Mouse (Mus musculus) G1E (cell line): ENCODE measurements around the gene Sult1a1. TPM values are rescaled to one million over a fixed set of nuclear protein-coding genes. Genes with fewer than 3 reads are reported as not detected.
"Not testable (repeated sequence)": the region's sequence is repeated elsewhere in the genome, so short reads cannot be mapped to it uniquely, and the experiment has no call there.

ENCODE experiments used
- ATAC-seq: 2 replicates; pipeline ENCODE4 v1.8.0; 2016; ENCODE audit warnings: mild to moderate bottlenecking; ENCODE audit not compliant: insufficient number of reproducible peaks, poor library complexity, low FRiP score, severe bottlenecking; ENCODE audit errors: extremely low read depth
- DNase-seq: peaks from one replicate; pipeline ENCODE4 v3.0.0; 2012; ENCODE audit warnings: low spot score
- H3K27me3 ChIP-seq: 2 replicates; pipeline ENCODE4 v1.6.1; 2012; ENCODE audit warnings: mild to moderate bottlenecking, low read length, inconsistent platforms; ENCODE audit not compliant: insufficient read depth
- H3K36me3 ChIP-seq: replicated peaks from 2 replicates; pipeline ENCODE3; 2012; ENCODE audit warnings: mild to moderate bottlenecking, inconsistent platforms
- H3K4me1 ChIP-seq: 2 replicates; pipeline ENCODE4 v1.6.1; 2012; ENCODE audit warnings: low read depth, low read length, inconsistent platforms, mixed read lengths; ENCODE audit not compliant: insufficient read depth
- H3K4me3 ChIP-seq: 2 replicates; pipeline ENCODE4 v1.5.1; 2012; ENCODE audit warnings: low read depth, mild to moderate bottlenecking, inconsistent platforms, low read length, moderate library complexity, mixed read lengths
- H3K9me3 ChIP-seq: replicated peaks from 2 replicates; pipeline ENCODE4 v1.6.1; 2012; ENCODE audit warnings: inconsistent platforms
- CTCF ChIP-seq: IDR thresholded peaks from 2 replicates; pipeline ENCODE4 v1.5.1; 2012; ENCODE audit warnings: low read depth, low read length, inconsistent platforms, mixed read lengths
- GATA1 ChIP-seq: IDR thresholded peaks from 2 replicates; pipeline ENCODE4 v1.6.1; 2012; ENCODE audit warnings: borderline replicate concordance, low read length, inconsistent platforms, mixed read lengths
- GATA2 ChIP-seq: IDR thresholded peaks from 2 replicates; pipeline ENCODE4 v1.6.1; 2012; ENCODE audit warnings: low read depth, low read length, inconsistent platforms, borderline replicate concordance
- POLR2AphosphoS5 ChIP-seq: IDR thresholded peaks from 2 replicates; pipeline ENCODE4 v1.6.1; 2012; ENCODE audit warnings: low read depth, low read length, inconsistent platforms; ENCODE audit not compliant: insufficient replicate concordance
- TAL1 ChIP-seq: conservative IDR thresholded peaks from 2 replicates; pipeline ENCODE4 v1.6.1; 2012; ENCODE audit warnings: low read depth, low read length, inconsistent platforms, mixed read lengths
- polyA plus RNA-seq: library from polyadenylated mRNA; stranded (reverse); fragments of >175 nt; gene quantifications from 2 replicates; pipeline ENCODE4 v1.2.3, GENCODE M21; 2012
- total RNA-seq, 2 experiments: library from RNA; stranded (forward) in 1 of 2; stranded (reverse) in 1 of 2; fragments of 200-1000 nt in 1 of 2; fragments of >200 nt in 1 of 2; fragmentation: Nextera tagmentation in 1 of 2; gene quantifications; 2 replicates each; pipeline ENCODE4 v1.2.3; 2014 to 2017

The Sult1a1 gene
- total and polyA plus RNA-seq, 3 experiments: 0.33 TPM; not detected in 2

- Histone ChIP-seq H3K4me3 (no peak overlapping the region), H3K36me3 (peaks cover 73% of the 10 kb centered on the region), H3K27me3 (no peaks in the 10 kb centered on the region), H3K9me3 (no peaks in the 10 kb centered on the region), H3K4me1 (peaks cover 21% of the 10 kb centered on the region)
- TF ChIP-seq GATA1: no peak
- no peak for TF ChIP-seq POLR2AphosphoS5
- no peak for TF ChIP-seq GATA2
- TF ChIP-seq TAL1: no peak
- no peak for TF ChIP-seq CTCF
- ATAC-seq (no peak), DNase-seq (no peak)
These were observed 12.8 kb upstream of the Sult1a1 start for GRCm38 (mm10) chr7:126689021-126689420.

GRCm38 (mm10) chr7:126688156-126688555 is 11.9 kb upstream of the Sult1a1 start:
- Histone ChIP-seq H3K4me1 (peaks cover 13% of the 10 kb centered on the region), H3K36me3 (peaks cover 77% of the 10 kb centered on the region)
- ATAC-seq, H3K27me3 ChIP-seq, H3K4me3 ChIP-seq, H3K9me3 ChIP-seq, DNase-seq: not testable (repeated sequence)

GRCm38 (mm10) chr7:126681221-126681620 is 5.0 kb upstream of the Sult1a1 start:
- peaks cover 76% of the 10 kb centered on the region for H3K36me3 ChIP-seq
- DNase-seq: no peak

DNA sequence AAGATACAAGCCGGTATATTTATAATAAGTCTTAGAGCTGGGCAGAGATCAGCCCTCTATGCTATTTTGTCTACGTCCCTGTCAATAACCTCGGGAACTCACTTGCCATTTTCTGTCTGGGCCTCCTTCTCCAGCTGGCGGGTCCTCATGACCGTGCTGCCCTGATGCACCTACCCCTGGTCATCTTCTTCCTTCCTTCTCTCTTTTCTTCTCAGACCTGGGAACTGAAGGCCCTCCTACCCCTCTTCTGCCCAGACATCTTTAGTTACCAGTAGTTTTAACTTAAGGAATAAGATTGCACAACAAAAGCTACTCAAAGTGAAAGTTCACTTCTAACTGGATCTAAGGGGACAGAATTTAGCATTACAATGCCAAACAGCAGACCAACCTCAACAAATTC is 3.5 kb upstream of the Sult1a1 start:
- TF ChIP-seq GATA2 (no peak), GATA1 (no peak), POLR2AphosphoS5 (no peak), TAL1 (no peak), CTCF (no peak)
- Histone ChIP-seq H3K4me3 (no peak overlapping the region), H3K4me1 (peaks cover 6% of the 10 kb centered on the region; the same call in 1 of the 2 replicates), H3K36me3 (peaks cover 83% of the 10 kb centered on the region), H3K27me3 (no peaks in the 10 kb centered on the region), H3K9me3 (no peaks in the 10 kb centered on the region)
- DNase-seq: no peak
- ATAC-seq: no peak

More at GRCm38 (mm10) chr7:126681221-126681620, 5.0 kb upstream of the Sult1a1 start:
- peaks cover 2% of the 10 kb centered on the region; the same call in 1 of the 2 replicates for H3K4me1 ChIP-seq
- no peak overlapping the region for H3K4me3 ChIP-seq
- H3K27me3 ChIP-seq: no peaks in the 10 kb centered on the region
- no peaks in the 10 kb centered on the region for H3K9me3 ChIP-seq
- ATAC-seq: no peak
- no peak for TF ChIP-seq GATA2
- no peak for TF ChIP-seq GATA1
- TF ChIP-seq TAL1: no peak
- TF ChIP-seq CTCF: no peak

GRCm38 (mm10) chr7:126678545-126679341 is 2.5 kb upstream of the Sult1a1 start:
- no peaks in the 10 kb centered on the region for H3K9me3 ChIP-seq
- H3K27me3 ChIP-seq: no peaks in the 10 kb centered on the region
- peaks cover 6% of the 10 kb centered on the region; the same call in 1 of the 2 replicates for H3K4me1 ChIP-seq
- TF ChIP-seq GATA1 (no peak), POLR2AphosphoS5 (no peak), CTCF (no peak)
- ATAC-seq (no peak), DNase-seq (no peak)
- H3K4me3 ChIP-seq: no peak overlapping the region
- peaks cover 80% of the 10 kb centered on the region for H3K36me3 ChIP-seq

GRCm38 (mm10) chr7:126676631-126677220 is 494 bp upstream of the Sult1a1 start:
- TF ChIP-seq POLR2AphosphoS5: no peak
- TF ChIP-seq GATA1: no peak
- TF ChIP-seq TAL1: no peak
- no peak for TF ChIP-seq CTCF
- no peak for TF ChIP-seq GATA2
- Histone ChIP-seq H3K27me3 (no peaks in the 10 kb centered on the region), H3K4me1 (peaks cover 6% of the 10 kb centered on the region; the same call in 1 of the 2 replicates), H3K9me3 (no peaks in the 10 kb centered on the region), H3K36me3 (peaks cover 83% of the 10 kb centered on the region), H3K4me3 (no peak overlapping the region)
- DNase-seq (no peak), ATAC-seq (no peak)

DNA sequence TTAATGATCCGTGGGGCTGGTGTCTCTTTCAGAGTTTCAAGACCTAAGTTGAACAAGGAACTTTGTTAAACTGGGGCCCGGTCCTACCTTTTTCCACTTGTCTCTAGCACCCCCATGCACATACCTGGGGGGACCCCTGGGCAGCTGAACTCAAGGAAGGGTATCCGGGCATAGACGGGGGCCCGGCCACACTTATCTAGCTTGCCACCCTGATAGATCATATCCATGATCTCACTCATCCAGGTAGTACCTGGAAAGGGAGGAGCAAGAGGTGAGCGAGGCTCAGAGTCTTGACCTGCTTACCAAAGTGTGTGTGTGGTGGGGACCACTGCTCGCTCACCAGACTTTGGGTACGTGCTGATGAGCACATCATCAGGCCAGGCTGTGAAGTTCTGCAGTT is 1.1 kb downstream of the Sult1a1 start:
- H3K27me3 ChIP-seq: no peaks in the 10 kb centered on the region
- peaks cover 6% of the 10 kb centered on the region; the same call in 1 of the 2 replicates for H3K4me1 ChIP-seq
- H3K9me3 ChIP-seq: no peaks in the 10 kb centered on the region
- DNase-seq: no peak
- TF ChIP-seq GATA1: no peak
- TF ChIP-seq GATA2: no peak
- no peak for TF ChIP-seq TAL1
- TF ChIP-seq CTCF: no peak
- TF ChIP-seq POLR2AphosphoS5: no peak
- no peak overlapping the region for H3K4me3 ChIP-seq
- peaks cover 90% of the 10 kb centered on the region for H3K36me3 ChIP-seq
- ATAC-seq: no peak
